Mouse (Mus musculus) limb, embryonic 12.5 days (tissue): ENCODE measurements at regions not wholly inside any gene's neighbourhood (a gene's known extent, or its start where the extent isn't known, plus 50 kb on each side); places are given as distances from the start of the nearest gene placed in this dataset.

Source experiments
- ATAC-seq: fragments of 200-750 bp; cut with Nextera tagmentation; 2 replicates; pipeline ENCODE4 v1.8.0; 2017; ENCODE audit warnings: low read depth, moderate TSS enrichment; ENCODE audit not compliant: insufficient number of reproducible peaks, insufficient read depth, low FRiP score, low TSS enrichment
- H3K27ac ChIP-seq: fragments of 300-500 bp; sonication (generic); 2 replicates; pipeline ENCODE4 v1.5.1; 2016; ENCODE audit warnings: mild to moderate bottlenecking, moderate library complexity
- H3K27me3 ChIP-seq: fragments of 300-500 bp; sonication (generic); 2 replicates; pipeline ENCODE4 v1.6.1; 2016; ENCODE audit warnings: mild to moderate bottlenecking, moderate library complexity
- H3K36me3 ChIP-seq: fragments of 300-500 bp; sonication (generic); 2 replicates; pipeline ENCODE4 v1.6.1; 2016; ENCODE audit warnings: mild to moderate bottlenecking, moderate library complexity
- H3K4me1 ChIP-seq: fragments of 300-500 bp; sonication (generic); replicated peaks from 2 replicates; pipeline ENCODE4 v1.6.1; 2016
- H3K4me2 ChIP-seq: fragments of 300-500 bp; sonication (generic); 2 replicates; pipeline ENCODE4 v1.6.1; 2016; ENCODE audit warnings: mild to moderate bottlenecking, moderate library complexity
- H3K4me3 ChIP-seq: fragments of 300-500 bp; sonication (generic); replicated peaks from 2 replicates; pipeline ENCODE4 v1.5.1; 2016; ENCODE audit warnings: mild to moderate bottlenecking
- H3K9ac ChIP-seq: fragments of 300-500 bp; sonication (generic); replicated peaks from 2 replicates; pipeline ENCODE4 v1.6.1; 2016; ENCODE audit warnings: mild to moderate bottlenecking, moderate library complexity
- H3K9me3 ChIP-seq: fragments of 300-500 bp; sonication (generic); 2 replicates; pipeline ENCODE4 v1.6.1; 2016; ENCODE audit warnings: mild to moderate bottlenecking, moderate library complexity
- WGBS: fragments of 180-500 bp; shearing (Covaris S2); methylation state at CpG from one replicate; pipeline ENCODE4 v1.1.7; 2016; 5-methylcytosine and 5-hydroxymethylcytosine counted together

GRCm38 (mm10) chr10:44686055-44686454 lies 157.8 kb upstream of the Prdm1 start:
- 86% methylated on average over 4 of the region's 4 CpGs for WGBS
- Histone ChIP-seq H3K4me1 (no peaks in the 10 kb centered on the region), H3K36me3 (no peaks in the 10 kb centered on the region), H3K9ac (no peak overlapping the region), H3K4me3 (no peak overlapping the region), H3K27ac (no peak overlapping the region), H3K27me3 (no peaks in the 10 kb centered on the region), H3K9me3 (no peaks in the 10 kb centered on the region), H3K4me2 (no peak overlapping the region)
- ATAC-seq: no peak

- 57% methylated on average over 3 of the region's 3 CpGs for WGBS
- H3K4me2 ChIP-seq: no peak overlapping the region
Observed at GRCm38 (mm10) chr10:44685215-44685614, 156.9 kb upstream of the Prdm1 start.

GRCm38 (mm10) chr10:44676506-44676905 lies 148.2 kb upstream of the Prdm1 start:
- Histone ChIP-seq H3K36me3 (no peaks in the 10 kb centered on the region), H3K4me3 (no peak overlapping the region), H3K4me1 (no peaks in the 10 kb centered on the region), H3K9me3 (no peaks in the 10 kb centered on the region), H3K27ac (no peak overlapping the region), H3K9ac (no peak overlapping the region), H3K4me2 (no peak overlapping the region), H3K27me3 (no peaks in the 10 kb centered on the region)
- ATAC-seq: no peak
- 80% methylated on average over 3 of the region's 3 CpGs for WGBS

More at GRCm38 (mm10) chr10:44685215-44685614, 156.9 kb upstream of the Prdm1 start:
- Histone ChIP-seq H3K9me3 (no peaks in the 10 kb centered on the region), H3K9ac (no peak overlapping the region), H3K27me3 (no peaks in the 10 kb centered on the region), H3K4me1 (no peaks in the 10 kb centered on the region), H3K4me3 (no peak overlapping the region), H3K27ac (no peak overlapping the region), H3K36me3 (no peaks in the 10 kb centered on the region)
- no peak for ATAC-seq

- Histone ChIP-seq H3K9ac (no peak overlapping the region), H3K4me3 (no peak overlapping the region), H3K36me3 (no peaks in the 10 kb centered on the region), H3K27ac (no peak overlapping the region), H3K4me1 (no peaks in the 10 kb centered on the region), H3K27me3 (no peaks in the 10 kb centered on the region), H3K4me2 (no peak overlapping the region), H3K9me3 (no peaks in the 10 kb centered on the region)
- ATAC-seq: no peak
- 74% methylated on average over 4 of the region's 4 CpGs for WGBS
Observed at GRCm38 (mm10) chr10:44665509-44666144, 137.3 kb upstream of the Prdm1 start.

- Histone ChIP-seq H3K27me3 (no peaks in the 10 kb centered on the region), H3K4me3 (no peak overlapping the region), H3K27ac (no peak overlapping the region), H3K9ac (no peak overlapping the region), H3K4me1 (no peaks in the 10 kb centered on the region), H3K9me3 (no peaks in the 10 kb centered on the region), H3K36me3 (no peaks in the 10 kb centered on the region), H3K4me2 (no peak overlapping the region)
- WGBS: 82% methylated on average over 3 of the region's 3 CpGs
- ATAC-seq: no peak
Observed at GRCm38 (mm10) chr10:44659499-44659898, 131.2 kb upstream of the Prdm1 start.

- H3K9me3 ChIP-seq: no peaks in the 10 kb centered on the region
- WGBS: 68% methylated on average over 5 of the region's 5 CpGs
- no peak for ATAC-seq
- H3K36me3 ChIP-seq: no peaks in the 10 kb centered on the region
- no peak overlapping the region for H3K9ac ChIP-seq
- H3K4me1 ChIP-seq: no peaks in the 10 kb centered on the region
- H3K27me3 ChIP-seq: no peaks in the 10 kb centered on the region
- no peak overlapping the region for H3K27ac ChIP-seq
- no peak overlapping the region for H3K4me2 ChIP-seq
- H3K4me3 ChIP-seq: no peak overlapping the region
Observed at GRCm38 (mm10) chr10:44653761-44654160, 125.5 kb upstream of the Prdm1 start.

- H3K4me2 ChIP-seq: no peak overlapping the region
- H3K9ac ChIP-seq: no peak overlapping the region
- H3K9me3 ChIP-seq: no peaks in the 10 kb centered on the region
- H3K27me3 ChIP-seq: no peaks in the 10 kb centered on the region
- ATAC-seq: no peak
- H3K27ac ChIP-seq: no peak overlapping the region
- H3K36me3 ChIP-seq: no peaks in the 10 kb centered on the region
- 11% methylated on average over 5 of the region's 5 CpGs for WGBS
- peaks cover 9% of the 10 kb centered on the region for H3K4me1 ChIP-seq
- no peak overlapping the region for H3K4me3 ChIP-seq
Observed at GRCm38 (mm10) chr10:44647021-44647420, 118.7 kb upstream of the Prdm1 start.

GRCm38 (mm10) chr10:44646615-44647014 lies 118.3 kb upstream of the Prdm1 start:
- no peak overlapping the region for H3K9ac ChIP-seq

GRCm38 (mm10) chr10:44641616-44642015 lies 113.3 kb upstream of the Prdm1 start:
- H3K4me2 ChIP-seq: no peak overlapping the region
- H3K9me3 ChIP-seq: no peaks in the 10 kb centered on the region
- 94% methylated on average over 2 of the region's 2 CpGs for WGBS
- peaks cover under 1% of the 10 kb centered on the region; the same call in 1 of the 2 replicates for H3K4me1 ChIP-seq
- ATAC-seq: no peak
- no peak overlapping the region for H3K27ac ChIP-seq
- H3K4me3 ChIP-seq: no peak overlapping the region
- H3K36me3 ChIP-seq: no peaks in the 10 kb centered on the region
- no peak overlapping the region for H3K9ac ChIP-seq
- H3K27me3 ChIP-seq: no peaks in the 10 kb centered on the region

More at GRCm38 (mm10) chr10:44646615-44647014, 118.3 kb upstream of the Prdm1 start:
- H3K27ac ChIP-seq: no peak overlapping the region
- no peaks in the 10 kb centered on the region for H3K36me3 ChIP-seq
- H3K4me1 ChIP-seq: peaks cover 9% of the 10 kb centered on the region
- no peaks in the 10 kb centered on the region for H3K9me3 ChIP-seq
- ATAC-seq: no peak
- no peak overlapping the region for H3K4me3 ChIP-seq
- H3K27me3 ChIP-seq: no peaks in the 10 kb centered on the region
- WGBS: 55% methylated on average over 5 of the region's 5 CpGs
- no peak overlapping the region for H3K4me2 ChIP-seq

- no peaks in the 10 kb centered on the region for H3K36me3 ChIP-seq
- 91% methylated on average over 8 of the region's 8 CpGs for WGBS
Observed at GRCm38 (mm10) chr10:44640620-44641019, 112.3 kb upstream of the Prdm1 start.

GRCm38 (mm10) chr10:44638678-44639077 lies 110.4 kb upstream of the Prdm1 start:
- Histone ChIP-seq H3K9ac (no peak overlapping the region), H3K27ac (no peak overlapping the region), H3K9me3 (no peaks in the 10 kb centered on the region), H3K27me3 (no peaks in the 10 kb centered on the region), H3K36me3 (no peaks in the 10 kb centered on the region), H3K4me1 (no peaks in the 10 kb centered on the region), H3K4me3 (no peak overlapping the region), H3K4me2 (no peak overlapping the region)
- ATAC-seq: no peak
- WGBS: 85% methylated on average over 2 of the region's 2 CpGs

More at GRCm38 (mm10) chr10:44640620-44641019, 112.3 kb upstream of the Prdm1 start:
- no peak overlapping the region for H3K4me3 ChIP-seq
- no peaks in the 10 kb centered on the region for H3K4me1 ChIP-seq
- no peak for ATAC-seq
- no peak overlapping the region for H3K27ac ChIP-seq
- H3K27me3 ChIP-seq: no peaks in the 10 kb centered on the region
- H3K9me3 ChIP-seq: no peaks in the 10 kb centered on the region
- H3K4me2 ChIP-seq: no peak overlapping the region
- no peak overlapping the region for H3K9ac ChIP-seq

GRCm38 (mm10) chr10:44636786-44637185 lies 108.5 kb upstream of the Prdm1 start:
- 88% methylated on average over 3 of the region's 3 CpGs for WGBS

More at GRCm38 (mm10) chr10:44636786-44637185, 108.5 kb upstream of the Prdm1 start:
- Histone ChIP-seq H3K4me3 (no peak overlapping the region), H3K9ac (no peak overlapping the region), H3K27me3 (no peaks in the 10 kb centered on the region), H3K9me3 (no peaks in the 10 kb centered on the region), H3K27ac (no peak overlapping the region), H3K36me3 (no peaks in the 10 kb centered on the region), H3K4me1 (no peaks in the 10 kb centered on the region), H3K4me2 (no peak overlapping the region)
- ATAC-seq: no peak
